Mouse (Mus musculus): Measurements from ENCODE around the gene Stag1. TPM values are rescaled to one million over a fixed set of nuclear protein-coding genes. Genes with fewer than 3 reads are reported as not detected.

Gene Stag1
- total RNA-seq, 1 experiment, result 47.9 TPM

DNA sequence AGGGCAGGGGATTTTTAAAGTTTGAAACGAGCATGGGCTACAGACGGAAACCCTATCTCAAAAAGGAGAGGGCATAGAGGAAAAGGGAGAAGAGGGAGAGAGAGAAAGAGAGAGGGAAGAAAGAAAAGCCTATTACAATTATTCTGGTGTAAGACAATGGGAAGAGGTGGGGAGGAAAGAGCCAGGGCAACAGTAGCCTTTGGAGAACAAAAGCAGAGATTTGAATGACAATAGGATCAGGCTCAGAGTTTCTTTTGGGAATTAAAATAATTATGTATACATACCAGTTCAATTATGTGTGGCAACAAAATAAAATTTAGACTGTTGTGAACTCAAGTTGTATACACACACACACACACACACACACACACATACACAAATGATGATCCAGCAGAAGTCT lies 43.2 kb downstream of the Stag1 start:
- Histone ChIP-seq H3K4me3 (ENCODE audit: insufficient read depth in 1 of 2, low read depth in 1 of 2, low read length in 2 of 2, poor library complexity in 1 of 2, severe bottlenecking in 1 of 2) (no peak overlapping the region), H3K9ac (ENCODE audit: insufficient read depth, low read depth, low read length, poor library complexity, severe bottlenecking) (no peak overlapping the region), H3K4me1 (ENCODE audit: control insufficient read depth in 2 of 2, insufficient read depth in 2 of 2, low read length in 2 of 2, poor library complexity in 1 of 2) (peaks cover 10 to 12% of the 10 kb centered on the region in 2 experiments), H3K27ac (ENCODE audit: insufficient read depth, low read depth, low read length, poor library complexity, severe bottlenecking) (no peak overlapping the region; the same call in 1 of the 2 replicates), H3K9me3 (ENCODE audit: control insufficient read depth, insufficient read depth, low read depth, low read length) (no peaks in the 10 kb centered on the region), H3K36me3 (ENCODE audit: control insufficient read depth, insufficient read depth, low read length, poor library complexity, severe bottlenecking) (no peaks in the 10 kb centered on the region)
- DNase-seq (ENCODE audit: low read depth, low spot score), result no peak
- TF ChIP-seq ZNF384 (IDR thresholded peaks at IDR 0.05; ENCODE audit: low read depth, low read length) (no peak), CHD2 (IDR thresholded peaks at IDR 0.05; ENCODE audit: low read depth, low read length) (no peak), MAFK (IDR thresholded peaks at IDR 0.05; ENCODE audit: insufficient read depth, low read depth, low read length) (0 out of 2 replicates have a peak, but pooled peaks have one; percentile 7), HCFC1 (IDR thresholded peaks at IDR 0.05; ENCODE audit: borderline replicate concordance, insufficient read depth, low read length) (no peak)
- in situ Hi-C loops (cut with MboI; ENCODE audit: low sequenced_read_pairs in 2 of 2, unreplicated experiment in 2 of 2), result no loop called here

DNA sequence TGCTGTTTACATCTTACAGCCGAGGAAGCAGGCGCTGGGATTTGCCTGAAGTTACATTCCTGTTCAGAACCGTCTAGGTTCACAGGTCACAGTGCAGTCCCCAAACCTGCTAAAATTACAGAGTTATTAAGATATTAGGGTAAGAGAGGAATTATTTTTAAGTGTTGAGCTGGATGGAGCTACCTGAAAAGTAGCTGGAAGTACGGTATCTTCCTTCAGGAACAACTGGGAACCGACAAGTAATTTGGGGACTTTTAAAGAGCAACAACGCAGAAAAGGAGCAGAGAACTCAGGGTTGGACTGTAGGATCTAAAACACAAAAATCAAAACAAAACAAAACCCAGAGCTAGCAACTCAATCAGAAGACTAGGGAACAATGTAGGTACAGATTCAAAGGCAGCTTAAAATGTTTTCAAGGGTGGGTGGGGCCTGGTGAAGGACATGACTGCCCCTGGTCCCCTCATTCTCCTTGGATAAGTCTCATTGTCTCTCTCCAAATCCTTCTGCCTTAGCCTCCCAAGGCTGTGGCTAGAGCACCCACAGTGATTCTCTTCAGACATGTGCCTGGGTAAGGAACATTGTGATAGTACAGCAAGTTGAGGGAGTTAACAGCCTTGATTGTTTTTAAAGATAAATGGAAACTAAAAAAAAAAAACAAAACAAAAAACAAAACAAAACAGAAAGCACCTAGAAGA lies 43.9 kb downstream of the Stag1 start:
- Histone ChIP-seq H3K4me1 (ENCODE audit: control insufficient read depth in 2 of 2, insufficient read depth in 2 of 2, low read length in 2 of 2, poor library complexity in 1 of 2) (peaks cover 10 to 12% of the 10 kb centered on the region in 2 experiments), H3K36me3 (ENCODE audit: control insufficient read depth, insufficient read depth, low read length, poor library complexity, severe bottlenecking) (no peaks in the 10 kb centered on the region), H3K4me3 (ENCODE audit: insufficient read depth in 1 of 2, low read depth in 1 of 2, low read length in 2 of 2, poor library complexity in 1 of 2, severe bottlenecking in 1 of 2) (peak overlapping the region in 1 of 2 experiments; percentile 84; a peak in 2 of 4 replicates), H3K27ac (ENCODE audit: insufficient read depth, low read depth, low read length, poor library complexity, severe bottlenecking) (peak overlapping the region; percentile 18; the same call in 1 of the 2 replicates), H3K9ac (ENCODE audit: insufficient read depth, low read depth, low read length, poor library complexity, severe bottlenecking) (no peak overlapping the region), H3K9me3 (ENCODE audit: control insufficient read depth, insufficient read depth, low read depth, low read length) (no peaks in the 10 kb centered on the region)
- DNase-seq (ENCODE audit: low read depth, low spot score), result no peak
- in situ Hi-C loops (cut with MboI; ENCODE audit: low sequenced_read_pairs in 2 of 2, unreplicated experiment in 2 of 2), result no loop called here
- TF ChIP-seq MAFK (IDR thresholded peaks at IDR 0.05; ENCODE audit: insufficient read depth, low read depth, low read length) (no peak), CHD2 (IDR thresholded peaks at IDR 0.05; ENCODE audit: low read depth, low read length) (no peak), ZNF384 (IDR thresholded peaks at IDR 0.05; ENCODE audit: low read depth, low read length) (no peak), ZC3H11A (IDR thresholded peaks at IDR 0.05; ENCODE audit: borderline replicate concordance, low read depth, low read length) (no peak), HCFC1 (IDR thresholded peaks at IDR 0.05; ENCODE audit: borderline replicate concordance, insufficient read depth, low read length) (no peak)

DNA sequence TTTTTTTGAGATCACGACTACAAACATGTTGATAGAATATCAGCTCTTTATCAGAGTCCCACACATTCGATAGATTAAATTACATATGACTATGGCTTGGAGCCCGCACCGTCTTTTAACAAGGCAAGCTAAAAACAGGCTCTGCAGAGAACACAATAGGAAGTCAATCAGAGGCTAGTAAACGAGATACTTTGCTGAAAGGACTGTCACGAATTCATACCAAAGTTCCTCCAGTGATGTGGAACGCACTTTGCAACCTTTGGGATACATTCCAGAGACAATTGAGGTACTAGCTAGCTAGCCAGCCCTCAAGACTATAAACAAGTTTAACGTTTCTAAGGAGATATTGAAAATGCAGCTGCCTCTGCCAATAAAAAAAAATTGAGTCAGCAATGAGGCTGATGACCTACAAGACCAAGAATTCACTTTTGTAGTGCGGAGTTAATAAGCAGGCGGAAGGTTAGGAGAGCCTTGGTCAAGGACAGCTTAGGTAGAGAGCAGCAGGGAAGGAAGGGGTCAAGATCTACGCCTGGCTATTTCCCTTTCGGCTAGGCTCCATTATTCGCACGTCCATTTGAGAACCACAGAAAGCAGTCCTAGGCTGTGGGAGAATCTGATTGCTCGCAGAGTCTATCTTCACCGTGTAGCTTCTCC lies 44.7 kb downstream of the Stag1 start:
- 0 out of 2 replicates have a peak, but pooled peaks have one; percentile 12 for TF ChIP-seq HCFC1 (IDR thresholded peaks at IDR 0.05; ENCODE audit: borderline replicate concordance, insufficient read depth, low read length)
- 0 out of 2 replicates have a peak, but pooled peaks have one; percentile 17 for TF ChIP-seq MAFK (IDR thresholded peaks at IDR 0.05; ENCODE audit: insufficient read depth, low read depth, low read length)
- TF ChIP-seq ZC3H11A (IDR thresholded peaks at IDR 0.05; ENCODE audit: borderline replicate concordance, low read depth, low read length), result no peak
- TF ChIP-seq ZNF384 (IDR thresholded peaks at IDR 0.05; ENCODE audit: low read depth, low read length), result no peak
- in situ Hi-C loops (cut with MboI; ENCODE audit: low sequenced_read_pairs in 2 of 2, unreplicated experiment in 2 of 2), result no loop called here

DNA sequence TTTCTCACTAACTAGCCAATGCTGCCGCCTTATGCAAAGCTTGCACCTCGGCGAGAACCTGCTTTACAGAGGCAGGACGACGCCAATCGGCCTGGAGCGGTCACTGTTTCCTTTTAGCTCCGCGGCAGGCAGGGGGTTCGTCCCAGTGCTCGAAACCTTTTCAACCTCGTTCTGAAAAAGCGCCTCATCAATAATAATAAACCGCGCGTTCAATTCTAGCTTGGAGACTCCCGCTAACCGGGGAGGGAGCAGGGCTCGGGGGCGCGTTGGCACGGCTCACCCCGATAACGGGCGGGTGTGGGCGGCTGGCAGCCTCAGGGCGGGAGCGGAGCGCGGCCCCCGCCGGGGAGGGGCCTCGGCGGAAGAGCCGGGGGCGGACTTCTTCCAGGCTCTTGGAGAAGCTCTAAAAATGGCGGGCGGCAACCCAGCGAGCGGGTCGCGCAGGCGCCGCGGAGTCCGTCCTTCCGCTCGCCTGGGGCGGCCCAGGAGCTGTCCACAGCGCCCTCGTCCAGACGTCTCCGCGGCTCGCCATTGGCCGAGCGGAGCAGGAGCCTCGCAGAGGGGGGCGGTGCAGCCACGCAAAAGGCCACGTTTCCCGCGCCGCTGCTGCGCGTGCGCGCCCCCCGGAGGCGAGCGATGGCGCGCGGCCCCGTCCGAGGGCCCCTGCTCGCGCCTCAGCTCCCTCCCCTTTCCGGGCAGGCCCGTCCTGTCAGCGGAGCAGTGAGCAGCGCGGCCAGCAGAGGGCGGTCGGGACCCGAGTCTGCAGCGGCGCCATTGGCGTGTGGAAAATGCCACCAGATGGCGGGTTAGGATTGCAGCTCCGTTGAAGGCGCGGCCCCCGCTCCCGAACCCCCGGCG lies 45.5 kb downstream of the Stag1 start:
- H3K9me3 ChIP-seq (ENCODE audit: control insufficient read depth, insufficient read depth, low read depth, low read length), result no peaks in the 10 kb centered on the region
- DNase-seq (ENCODE audit: low read depth, low spot score), result peak; percentile 93
- no peaks in the 10 kb centered on the region for H3K36me3 ChIP-seq (ENCODE audit: control insufficient read depth, insufficient read depth, low read length, poor library complexity, severe bottlenecking)
- peak overlapping the region; percentile 100 for H3K27ac ChIP-seq (ENCODE audit: insufficient read depth, low read depth, low read length, poor library complexity, severe bottlenecking)
- peaks cover 10 to 12% of the 10 kb centered on the region in 2 experiments for H3K4me1 ChIP-seq (ENCODE audit: control insufficient read depth in 2 of 2, insufficient read depth in 2 of 2, low read length in 2 of 2, poor library complexity in 1 of 2)
- TF ChIP-seq ZNF384 (IDR thresholded peaks at IDR 0.05; ENCODE audit: low read depth, low read length) (no peak), HCFC1 (IDR thresholded peaks at IDR 0.05; ENCODE audit: borderline replicate concordance, insufficient read depth, low read length) (peak; percentile 63)
- peak overlapping the region; percentile 92 for H3K9ac ChIP-seq (ENCODE audit: insufficient read depth, low read depth, low read length, poor library complexity, severe bottlenecking)
- peak overlapping the region; percentile 84 to 88 for H3K4me3 ChIP-seq (ENCODE audit: insufficient read depth in 1 of 2, low read depth in 1 of 2, low read length in 2 of 2, poor library complexity in 1 of 2, severe bottlenecking in 1 of 2)
- in situ Hi-C loops (cut with MboI; ENCODE audit: low sequenced_read_pairs in 2 of 2, unreplicated experiment in 2 of 2), result no loop called here

More for the DNA sequence above, 44.7 kb downstream of the Stag1 start:
- no peak for DNase-seq (ENCODE audit: low read depth, low spot score)
- Histone ChIP-seq H3K4me1 (ENCODE audit: control insufficient read depth in 2 of 2, insufficient read depth in 2 of 2, low read length in 2 of 2, poor library complexity in 1 of 2) (peaks cover 10 to 12% of the 10 kb centered on the region in 2 experiments), H3K36me3 (ENCODE audit: control insufficient read depth, insufficient read depth, low read length, poor library complexity, severe bottlenecking) (no peaks in the 10 kb centered on the region), H3K27ac (ENCODE audit: insufficient read depth, low read depth, low read length, poor library complexity, severe bottlenecking) (peak overlapping the region; percentile 89), H3K9ac (ENCODE audit: insufficient read depth, low read depth, low read length, poor library complexity, severe bottlenecking) (peak overlapping the region; percentile 76), H3K4me3 (ENCODE audit: insufficient read depth in 1 of 2, low read depth in 1 of 2, low read length in 2 of 2, poor library complexity in 1 of 2, severe bottlenecking in 1 of 2) (peak overlapping the region; percentile 84 to 88), H3K9me3 (ENCODE audit: control insufficient read depth, insufficient read depth, low read depth, low read length) (no peaks in the 10 kb centered on the region)
